Mouse (Mus musculus): ENCODE data around the gene Psmg1. TPM values are rescaled to one million over a fixed set of nuclear protein-coding genes. Genes with fewer than 3 reads are reported as not detected.
A peak's percentile ranks its signal among the peaks of the same experiment; 100 is the strongest.

Gene Psmg1
- total and polyA plus RNA-seq, 3 experiments: 112 to 169 TPM; not detected in 1

GRCm38 (mm10) chr16:95992596-95992995, 1.8 kb upstream of the Psmg1 start:
- Histone ChIP-seq H3K9ac (ENCODE audit: control insufficient read depth, low read depth, low read length, poor library complexity, severe bottlenecking) (no peak overlapping the region), H3K36me3 (ENCODE audit: control insufficient read depth in 1 of 2, insufficient read depth in 2 of 2, low read length in 2 of 2) (peaks cover 0 to 8% of the 10 kb centered on the region in 2 experiments; a peak in 2 of 4 replicates), H3K4me3 (ENCODE audit: control insufficient read depth in 1 of 2, insufficient read depth in 1 of 2, low read depth in 2 of 2, low read length in 2 of 2) (no peak overlapping the region), H3K4me1 (ENCODE audit: control insufficient read depth in 1 of 2, insufficient read depth in 2 of 2, low read length in 2 of 2) (peaks cover 0 to 2% of the 10 kb centered on the region in 2 experiments; a peak in 1 of 4 replicates), H3K9me3 (replicated peaks; ENCODE audit: insufficient read depth, low read length) (no peaks in the 10 kb centered on the region), H3K27me3 (ENCODE audit: control insufficient read depth in 1 of 2, insufficient read depth in 2 of 2, low read length in 2 of 2) (no peaks in the 10 kb centered on the region), H3K79me2 (ENCODE audit: control insufficient read depth, insufficient read depth, low read length, poor library complexity) (peaks cover 12% of the 10 kb centered on the region), H3K27ac (ENCODE audit: control insufficient read depth, low read depth, low read length) (no peak overlapping the region)
- DNase-seq (ENCODE audit: low read depth, low spot score): no peak
- no peak for TF ChIP-seq RAD21 (IDR thresholded peaks at IDR 0.05; ENCODE audit: low read depth, low read length)

GRCm38 (mm10) chr16:95991122-95991900, 551 bp upstream of the Psmg1 start:
- Histone ChIP-seq H3K27me3 (ENCODE audit: control insufficient read depth in 1 of 2, insufficient read depth in 2 of 2, low read length in 2 of 2) (no peaks in the 10 kb centered on the region), H3K9me3 (replicated peaks; ENCODE audit: insufficient read depth, low read length) (no peaks in the 10 kb centered on the region), H3K4me3 (ENCODE audit: control insufficient read depth in 1 of 2, insufficient read depth in 1 of 2, low read depth in 2 of 2, low read length in 2 of 2) (peak overlapping the region; percentile 80 to 95), H3K79me2 (ENCODE audit: control insufficient read depth, insufficient read depth, low read length, poor library complexity) (peaks cover 12% of the 10 kb centered on the region), H3K4me1 (ENCODE audit: control insufficient read depth in 1 of 2, insufficient read depth in 2 of 2, low read length in 2 of 2) (peaks cover 0 to 2% of the 10 kb centered on the region in 2 experiments; a peak in 1 of 4 replicates), H3K36me3 (ENCODE audit: control insufficient read depth in 1 of 2, insufficient read depth in 2 of 2, low read length in 2 of 2) (peaks cover 0 to 8% of the 10 kb centered on the region in 2 experiments; a peak in 2 of 4 replicates), H3K9ac (ENCODE audit: control insufficient read depth, low read depth, low read length, poor library complexity, severe bottlenecking) (peak overlapping the region; percentile 88), H3K27ac (ENCODE audit: control insufficient read depth, low read depth, low read length) (peak overlapping the region; percentile 60)
- TF ChIP-seq MAZ (IDR thresholded peaks at IDR 0.05; ENCODE audit: low read depth, low read length) (no peak), CTCF (IDR thresholded peaks at IDR 0.05 in 2 of 3, conservative IDR thresholded peaks at IDR 0.05 in 1 of 3; ENCODE audit: control insufficient read depth in 1 of 3, insufficient read depth in 1 of 3, low read depth in 2 of 3, low read length in 3 of 3, poor library complexity in 1 of 3, severe bottlenecking in 1 of 3) (peak in 1 of 3 experiments; percentile 36; a peak in 2 of 6 replicates), ZC3H11A (IDR thresholded peaks at IDR 0.05; ENCODE audit: low read depth, low read length) (no peak), POLR2A (IDR thresholded peaks at IDR 0.05; ENCODE audit: control insufficient read depth in 1 of 2, insufficient read depth in 1 of 2, low read depth in 1 of 2, low read length in 2 of 2, poor library complexity in 1 of 2) (peak in 1 of 2 experiments; percentile 88; a peak in 1 of 4 replicates), SIN3A (IDR thresholded peaks at IDR 0.05; ENCODE audit: low read length) (peak; percentile 60; the same call in 1 of the 2 replicates), USF2 (IDR thresholded peaks at IDR 0.05; ENCODE audit: borderline replicate concordance in 1 of 2, insufficient read depth in 1 of 2, low read depth in 1 of 2, low read length in 2 of 2) (no peak), POLR2AphosphoS2 (IDR thresholded peaks at IDR 0.05; ENCODE audit: low read length) (no peak; the same call in 1 of the 2 replicates), CHD1 (IDR thresholded peaks at IDR 0.05; ENCODE audit: low read depth, low read length) (peak; percentile 91), HCFC1 (IDR thresholded peaks at IDR 0.05; ENCODE audit: low read depth, low read length) (no peak), NELFE (IDR thresholded peaks at IDR 0.05; ENCODE audit: low read depth, low read length) (no peak), GATA1 (IDR thresholded peaks at IDR 0.05; ENCODE audit: low read depth, low read length) (no peak), UBTF (IDR thresholded peaks at IDR 0.05; ENCODE audit: borderline replicate concordance, insufficient read depth, low read depth, low read length) (no peak), TCF12 (IDR thresholded peaks at IDR 0.05; ENCODE audit: low read depth, low read length) (no peak), MXI1 (IDR thresholded peaks at IDR 0.05; ENCODE audit: low read depth, low read length) (peak; percentile 12; the same call in 1 of the 2 replicates), KAT2A (conservative IDR thresholded peaks at IDR 0.05; ENCODE audit: low read depth, low read length) (0 out of 2 replicates have a peak, but pooled peaks have one; percentile 6), MAX (IDR thresholded peaks at IDR 0.05; ENCODE audit: low read length) (peak; percentile 35; the same call in 1 of the 2 replicates), MAFK (IDR thresholded peaks at IDR 0.05; ENCODE audit: borderline replicate concordance, low read depth, low read length) (no peak), POLR2AphosphoS5 (IDR thresholded peaks at IDR 0.05; ENCODE audit: borderline replicate concordance, low read depth, low read length) (no peak), EP300 (IDR thresholded peaks at IDR 0.05; ENCODE audit: low read depth in 1 of 2, low read length in 2 of 2) (no peak), RAD21 (IDR thresholded peaks at IDR 0.05; ENCODE audit: low read depth, low read length) (peak; percentile 36), ETS1 (IDR thresholded peaks at IDR 0.05; ENCODE audit: low read depth, low read length) (no peak)
- peak; percentile 44 for DNase-seq (ENCODE audit: low read depth, low spot score)
